Mouse (Mus musculus): ENCODE measurements around the gene Esrrg. TPM values are rescaled to one million over a fixed set of nuclear protein-coding genes. Genes with fewer than 3 reads are reported as not detected.

Esrrg gene
- total RNA-seq (2021), result 10 to 100 TPM; 35.3 to 40.0 TPM

- DNase-seq, result peak; percentile 44 to 64
- intact Hi-C loops (cut with DNase I), result loop anchor here (5.0 to 10.0 kb wide), 2 partner anchors 156 to 366 kb away; no protein-coding TSS in a partner anchor
Measured at GRCm38 (mm10) chr1:187608261-187608921, at the start of gene Esrrg. Gene Esrrg (plus strand): TSS chr1:187608791.

- no peak for DNase-seq
- intact Hi-C loops (cut with DNase I), result no loop called here
Measured at GRCm38 (mm10) chr1:187583982-187584381, 24.6 kb upstream of the Esrrg start.

- intact Hi-C loops (cut with DNase I), result no loop called here
- DNase-seq, result no peak
Measured at GRCm38 (mm10) chr1:187586541-187587075, 22.0 kb upstream of the Esrrg start.

GRCm38 (mm10) chr1:187602942-187603341 lies 5.6 kb upstream of the Esrrg start:
- intact Hi-C loops (cut with DNase I), result loop anchor here (10.0 kb wide), 1 partner anchor 372 kb away; no protein-coding TSS in a partner anchor
- no peak for DNase-seq

- DNase-seq, result no peak
- intact Hi-C loops (cut with DNase I), result loop anchor here (10.0 kb wide), 1 partner anchor 371 kb away; no protein-coding TSS in a partner anchor
Measured at GRCm38 (mm10) chr1:187604063-187604484, 4.5 kb upstream of the Esrrg start.

- intact Hi-C loops (cut with DNase I), result loop anchor here (5.0 to 10.0 kb wide), 2 partner anchors 152 to 370 kb away; no protein-coding TSS in a partner anchor
- no peak for DNase-seq
Measured at GRCm38 (mm10) chr1:187604691-187605310, 3.8 kb upstream of the Esrrg start.

GRCm38 (mm10) chr1:187605391-187606270 lies 3.0 kb upstream of the Esrrg start:
- intact Hi-C loops (cut with DNase I), result loop anchor here (5.0 to 10.0 kb wide), 2 partner anchors 153 to 369 kb away; no protein-coding TSS in a partner anchor
- DNase-seq, result no peak

GRCm38 (mm10) chr1:187606271-187607040 lies 2.1 kb upstream of the Esrrg start:
- intact Hi-C loops (cut with DNase I), result loop anchor here (5.0 to 10.0 kb wide), 2 partner anchors 154 to 368 kb away; no protein-coding TSS in a partner anchor
- DNase-seq, result no peak

- intact Hi-C loops (cut with DNase I), result loop anchor here (5.0 to 10.0 kb wide), 2 partner anchors 155 to 367 kb away; no protein-coding TSS in a partner anchor
Measured at GRCm38 (mm10) chr1:187607065-187608047, 1.2 kb upstream of the Esrrg start.

GRCm38 (mm10) chr1:187609021-187609852 lies 646 bp downstream of the Esrrg start:
- intact Hi-C loops (cut with DNase I), result loop anchor here (5.0 to 10.0 kb wide), 2 partner anchors 157 to 366 kb away; no protein-coding TSS in a partner anchor
- DNase-seq, result peak; percentile 64 to 72

More at GRCm38 (mm10) chr1:187607065-187608047, 1.2 kb upstream of the Esrrg start:
- no peak for DNase-seq

GRCm38 (mm10) chr1:187609853-187610230 lies 1.3 kb downstream of the Esrrg start:
- intact Hi-C loops (cut with DNase I), result loop anchor here (5.0 to 10.0 kb wide), 2 partner anchors 158 to 365 kb away; no protein-coding TSS in a partner anchor
- DNase-seq, result peak; percentile 53 to 58

GRCm38 (mm10) chr1:187610336-187610948 lies 1.9 kb downstream of the Esrrg start:
- intact Hi-C loops (cut with DNase I), result no loop called here
- peak; percentile 24 to 35 for DNase-seq

GRCm38 (mm10) chr1:187611925-187612324 lies 3.3 kb downstream of the Esrrg start:
- intact Hi-C loops (cut with DNase I), result no loop called here
- DNase-seq, result no peak

GRCm38 (mm10) chr1:187613277-187613676 lies 4.7 kb downstream of the Esrrg start:
- intact Hi-C loops (cut with DNase I), result no loop called here
- no peak for DNase-seq

- intact Hi-C loops (cut with DNase I), result no loop called here
Measured at GRCm38 (mm10) chr1:187623981-187624380, 15.4 kb downstream of the Esrrg start.

GRCm38 (mm10) chr1:187630361-187630760 lies 21.8 kb downstream of the Esrrg start:
- intact Hi-C loops (cut with DNase I), result no loop called here
- no peak for DNase-seq

More at GRCm38 (mm10) chr1:187623981-187624380, 15.4 kb downstream of the Esrrg start:
- no peak for DNase-seq

GRCm38 (mm10) chr1:187631486-187631885 lies 22.9 kb downstream of the Esrrg start:
- DNase-seq, result peak; percentile 21 to 22
- intact Hi-C loops (cut with DNase I), result no loop called here

Data from heart, postnatal 10 days (tissue).